Mouse (Mus musculus): ENCODE measurements around the gene Crybb3. TPM values are rescaled to one million over a fixed set of nuclear protein-coding genes. Genes with fewer than 3 reads are reported as not detected.
A peak's percentile ranks its signal among the peaks of the same experiment; 100 is the strongest.
"Not testable (repeated sequence)": the region's sequence is repeated elsewhere in the genome, so short reads cannot be mapped to it uniquely, and the experiment has no call there.

Gene Crybb3
- polyA plus RNA-seq, 1 experiment from 2014 or later, result 1.1 TPM

DNA sequence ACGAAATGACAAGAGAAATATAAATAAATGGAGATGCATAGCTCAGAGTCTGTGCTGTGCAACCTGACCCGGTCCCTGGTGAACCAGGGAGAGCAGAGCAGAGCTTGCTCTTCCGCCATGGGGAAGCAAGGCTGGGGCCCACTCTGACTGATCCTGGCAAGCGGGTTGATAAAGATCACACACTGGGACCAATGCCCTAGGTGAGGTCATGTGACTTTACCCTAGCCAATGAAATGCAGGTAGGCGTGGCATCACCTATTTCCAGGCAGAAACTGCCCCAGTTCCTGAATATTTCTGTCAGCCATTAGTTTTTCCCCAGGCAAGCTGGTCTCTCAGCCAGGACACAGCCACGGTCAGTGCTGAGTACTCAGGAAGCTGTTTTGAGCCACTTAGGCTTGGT lies 37.3 kb upstream of the Crybb3 start:
- Histone ChIP-seq H3K4me3 (ENCODE audit: low read length) (no peak overlapping the region), H3K27me3 (ENCODE audit: insufficient read depth, low read length) (no peaks in the 10 kb centered on the region), H3K4me2 (replicated peaks; ENCODE audit: low read depth, low read length) (no peak overlapping the region), H3K9me3 (ENCODE audit: low read length) (no peaks in the 10 kb centered on the region), H3K27ac (ENCODE audit: low read length) (peak overlapping the region; percentile 76), H3K9ac (replicated peaks; ENCODE audit: low read length) (peak overlapping the region; percentile 22; the same call in 1 of the 2 replicates), H3K36me3 (ENCODE audit: insufficient read depth, low read length) (no peaks in the 10 kb centered on the region), H3K4me1 (ENCODE audit: insufficient read depth, low read length) (peaks cover 72% of the 10 kb centered on the region)
- WGBS, result 40% methylated on average over 6 of the region's 6 CpGs
- ATAC-seq (ENCODE audit: low FRiP score, low TSS enrichment), result no peak

DNA sequence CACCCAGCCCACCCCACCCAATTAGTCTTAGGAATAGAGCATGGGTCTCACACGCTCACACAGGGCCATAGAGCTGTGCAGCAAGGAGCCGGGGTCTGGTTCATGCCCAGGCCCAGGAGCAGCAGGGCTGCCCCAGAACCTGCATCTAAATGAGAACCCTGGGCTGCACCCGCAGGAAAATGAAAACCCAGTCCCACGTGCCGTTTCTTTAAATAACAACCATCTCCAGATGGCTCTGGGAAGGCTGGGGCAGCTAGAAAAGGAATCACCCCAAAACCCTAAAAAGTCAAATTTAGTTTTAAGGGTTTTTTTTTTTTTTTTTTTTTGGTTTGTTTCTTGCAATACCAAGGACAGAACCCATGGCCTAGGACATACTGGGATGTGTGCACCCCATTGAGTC lies 36.0 kb upstream of the Crybb3 start:
- Histone ChIP-seq H3K4me2 (replicated peaks; ENCODE audit: low read depth, low read length) (no peak overlapping the region), H3K27ac (ENCODE audit: low read length) (no peak overlapping the region), H3K4me1 (ENCODE audit: insufficient read depth, low read length) (peaks cover 77% of the 10 kb centered on the region), H3K36me3 (ENCODE audit: insufficient read depth, low read length) (no peaks in the 10 kb centered on the region), H3K9me3 (ENCODE audit: low read length) (no peaks in the 10 kb centered on the region), H3K9ac (replicated peaks; ENCODE audit: low read length) (no peak overlapping the region), H3K4me3 (ENCODE audit: low read length) (no peak overlapping the region), H3K27me3 (ENCODE audit: insufficient read depth, low read length) (no peaks in the 10 kb centered on the region)
- WGBS, result 81% methylated on average over 5 of the region's 5 CpGs
- ATAC-seq (ENCODE audit: low FRiP score, low TSS enrichment), result no peak

GRCm38 (mm10) chr5:113115896-113116295 lies 34.5 kb upstream of the Crybb3 start:
- Histone ChIP-seq H3K4me1 (ENCODE audit: insufficient read depth, low read length) (peaks cover 75% of the 10 kb centered on the region), H3K4me2 (replicated peaks; ENCODE audit: low read depth, low read length) (no peak overlapping the region), H3K9me3 (ENCODE audit: low read length) (no peaks in the 10 kb centered on the region), H3K9ac (replicated peaks; ENCODE audit: low read length) (no peak overlapping the region), H3K4me3 (ENCODE audit: low read length) (no peak overlapping the region), H3K27me3 (ENCODE audit: insufficient read depth, low read length) (no peaks in the 10 kb centered on the region), H3K27ac (ENCODE audit: low read length) (0 out of 2 replicates have a peak overlapping the region, but pooled peaks have one; percentile 45), H3K36me3 (ENCODE audit: insufficient read depth, low read length) (no peaks in the 10 kb centered on the region)
- 64% methylated on average over 10 of the region's 10 CpGs for WGBS
- no peak for ATAC-seq (ENCODE audit: low FRiP score, low TSS enrichment)

GRCm38 (mm10) chr5:113114264-113115225 lies 33.2 kb upstream of the Crybb3 start:
- Histone ChIP-seq H3K4me3 (ENCODE audit: low read length) (no peak overlapping the region), H3K9ac (replicated peaks; ENCODE audit: low read length) (peak overlapping the region; percentile 38; the same call in 1 of the 2 replicates), H3K4me2 (replicated peaks; ENCODE audit: low read depth, low read length) (no peak overlapping the region), H3K9me3 (ENCODE audit: low read length) (no peaks in the 10 kb centered on the region), H3K27me3 (ENCODE audit: insufficient read depth, low read length) (no peaks in the 10 kb centered on the region), H3K4me1 (ENCODE audit: insufficient read depth, low read length) (peaks cover 75% of the 10 kb centered on the region), H3K36me3 (ENCODE audit: insufficient read depth, low read length) (no peaks in the 10 kb centered on the region), H3K27ac (ENCODE audit: low read length) (peak overlapping the region; percentile 76)
- WGBS, result 23% methylated on average over 20 of the region's 20 CpGs
- no peak for ATAC-seq (ENCODE audit: low FRiP score, low TSS enrichment)

DNA sequence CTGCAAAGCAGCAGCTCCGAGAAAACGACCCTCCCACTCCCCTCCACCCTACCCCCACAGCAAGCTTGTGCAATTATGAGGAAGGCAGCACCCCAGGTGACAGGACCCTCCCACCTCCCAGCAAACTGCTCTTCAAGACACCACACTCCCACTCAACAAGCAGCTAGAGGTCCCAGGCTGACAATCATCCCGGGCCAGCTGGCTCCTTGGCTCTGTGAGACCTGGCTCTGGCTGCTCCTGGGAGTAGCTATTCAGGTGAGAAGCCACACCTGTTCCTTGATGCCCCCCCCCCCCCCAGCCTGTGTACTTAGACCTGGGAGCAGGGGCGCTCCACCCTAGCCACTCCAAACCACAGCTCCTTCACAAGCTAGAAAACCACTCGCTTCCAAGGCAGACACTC lies 31.7 kb upstream of the Crybb3 start:
- H3K9ac ChIP-seq (replicated peaks; ENCODE audit: low read length), result 0 out of 2 replicates have a peak overlapping the region, but pooled peaks have one; percentile 22
- peak overlapping the region; percentile 36; the same call in 1 of the 2 replicates for H3K27ac ChIP-seq (ENCODE audit: low read length)
- H3K27me3 ChIP-seq (ENCODE audit: insufficient read depth, low read length), result no peaks in the 10 kb centered on the region
- 26% methylated on average over 5 of the region's 5 CpGs for WGBS
- no peaks in the 10 kb centered on the region for H3K36me3 ChIP-seq (ENCODE audit: insufficient read depth, low read length)
- H3K9me3 ChIP-seq (ENCODE audit: low read length), result no peaks in the 10 kb centered on the region
- H3K4me2 ChIP-seq (replicated peaks; ENCODE audit: low read depth, low read length), result no peak overlapping the region
- H3K4me3 ChIP-seq (ENCODE audit: low read length), result no peak overlapping the region
- peaks cover 62% of the 10 kb centered on the region for H3K4me1 ChIP-seq (ENCODE audit: insufficient read depth, low read length)
- ATAC-seq (ENCODE audit: low FRiP score, low TSS enrichment), result peak; percentile 27; the same call in 1 of the 2 replicates

- no peak overlapping the region; the same call in 1 of the 2 replicates for H3K9ac ChIP-seq (replicated peaks; ENCODE audit: low read length)
- no peak overlapping the region for H3K4me2 ChIP-seq (replicated peaks; ENCODE audit: low read depth, low read length)
- peaks cover 55% of the 10 kb centered on the region for H3K4me1 ChIP-seq (ENCODE audit: insufficient read depth, low read length)
- H3K36me3 ChIP-seq (ENCODE audit: insufficient read depth, low read length), result no peaks in the 10 kb centered on the region
- no peaks in the 10 kb centered on the region for H3K9me3 ChIP-seq (ENCODE audit: low read length)
- 4% methylated on average over 4 of the region's 4 CpGs for WGBS
- no peaks in the 10 kb centered on the region for H3K27me3 ChIP-seq (ENCODE audit: insufficient read depth, low read length)
- no peak for ATAC-seq (ENCODE audit: low FRiP score, low TSS enrichment)
- H3K27ac ChIP-seq (ENCODE audit: low read length), result peak overlapping the region; percentile 32; the same call in 1 of the 2 replicates
- no peak overlapping the region for H3K4me3 ChIP-seq (ENCODE audit: low read length)
Observed at GRCm38 (mm10) chr5:113111336-113111735, 30.0 kb upstream of the Crybb3 start.

- H3K4me2 ChIP-seq (replicated peaks; ENCODE audit: low read depth, low read length), result no peak overlapping the region
- no peaks in the 10 kb centered on the region for H3K36me3 ChIP-seq (ENCODE audit: insufficient read depth, low read length)
- ATAC-seq (ENCODE audit: low FRiP score, low TSS enrichment), result peak; percentile 21; the same call in 1 of the 2 replicates
- H3K27me3 ChIP-seq (ENCODE audit: insufficient read depth, low read length), result no peaks in the 10 kb centered on the region
- no peak overlapping the region for H3K4me3 ChIP-seq (ENCODE audit: low read length)
- peak overlapping the region; percentile 78 for H3K27ac ChIP-seq (ENCODE audit: low read length)
- H3K9me3 ChIP-seq (ENCODE audit: low read length), result no peaks in the 10 kb centered on the region
- WGBS, result 18% methylated on average over 1 of the region's 1 CpGs
- peak overlapping the region; percentile 46; the same call in 1 of the 2 replicates for H3K9ac ChIP-seq (replicated peaks; ENCODE audit: low read length)
- H3K4me1 ChIP-seq (ENCODE audit: insufficient read depth, low read length), result peaks cover 54% of the 10 kb centered on the region
Observed at GRCm38 (mm10) chr5:113110929-113111328, 29.5 kb upstream of the Crybb3 start.

DNA sequence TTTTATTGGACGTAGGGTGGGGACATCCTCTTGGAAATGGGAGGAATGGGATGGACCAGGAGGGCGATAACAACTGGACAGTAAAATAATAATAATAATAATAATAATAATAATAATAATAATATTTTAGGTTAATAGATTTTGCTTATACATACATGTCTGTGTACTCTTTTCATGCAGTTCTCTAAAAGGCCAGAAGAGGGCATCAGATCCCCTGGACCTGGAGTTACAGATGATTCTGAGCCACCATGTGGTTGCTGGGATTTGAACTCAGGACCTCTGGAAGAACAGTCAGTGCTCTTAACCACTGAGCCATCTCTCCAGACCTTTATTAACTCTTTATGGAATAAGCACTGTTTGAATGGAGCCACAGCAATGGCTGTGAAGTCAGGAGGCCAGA lies 28.3 kb upstream of the Crybb3 start:
- H3K9me3 ChIP-seq (ENCODE audit: low read length); ATAC-seq (ENCODE audit: low FRiP score, low TSS enrichment); H3K4me2 ChIP-seq (replicated peaks; ENCODE audit: low read depth, low read length); H3K27me3 ChIP-seq (ENCODE audit: insufficient read depth, low read length); H3K27ac ChIP-seq (ENCODE audit: low read length); H3K36me3 ChIP-seq (ENCODE audit: insufficient read depth, low read length); H3K4me3 ChIP-seq (ENCODE audit: low read length); H3K9ac ChIP-seq (replicated peaks; ENCODE audit: low read length): not testable (repeated sequence)
- peaks cover 43% of the 10 kb centered on the region for H3K4me1 ChIP-seq (ENCODE audit: insufficient read depth, low read length)
- 92% methylated on average over 2 of the region's 2 CpGs for WGBS

GRCm38 (mm10) chr5:113108165-113108764 lies 26.9 kb upstream of the Crybb3 start:
- H3K9me3 ChIP-seq (ENCODE audit: low read length), result no peaks in the 10 kb centered on the region
- no peaks in the 10 kb centered on the region for H3K27me3 ChIP-seq (ENCODE audit: insufficient read depth, low read length)
- no peak overlapping the region for H3K4me3 ChIP-seq (ENCODE audit: low read length)
- ATAC-seq (ENCODE audit: low FRiP score, low TSS enrichment), result no peak
- no peak overlapping the region for H3K4me2 ChIP-seq (replicated peaks; ENCODE audit: low read depth, low read length)
- H3K9ac ChIP-seq (replicated peaks; ENCODE audit: low read length), result no peak overlapping the region
- 72% methylated on average over 11 of the region's 11 CpGs for WGBS
- no peaks in the 10 kb centered on the region for H3K36me3 ChIP-seq (ENCODE audit: insufficient read depth, low read length)
- H3K27ac ChIP-seq (ENCODE audit: low read length), result no peak overlapping the region
- H3K4me1 ChIP-seq (ENCODE audit: insufficient read depth, low read length), result peaks cover 31% of the 10 kb centered on the region

Data from kidney, embryonic 16.5 days (tissue).